8 mouse cellular contexts compared by ENCODE assay signal in the genomic region with DNA sequence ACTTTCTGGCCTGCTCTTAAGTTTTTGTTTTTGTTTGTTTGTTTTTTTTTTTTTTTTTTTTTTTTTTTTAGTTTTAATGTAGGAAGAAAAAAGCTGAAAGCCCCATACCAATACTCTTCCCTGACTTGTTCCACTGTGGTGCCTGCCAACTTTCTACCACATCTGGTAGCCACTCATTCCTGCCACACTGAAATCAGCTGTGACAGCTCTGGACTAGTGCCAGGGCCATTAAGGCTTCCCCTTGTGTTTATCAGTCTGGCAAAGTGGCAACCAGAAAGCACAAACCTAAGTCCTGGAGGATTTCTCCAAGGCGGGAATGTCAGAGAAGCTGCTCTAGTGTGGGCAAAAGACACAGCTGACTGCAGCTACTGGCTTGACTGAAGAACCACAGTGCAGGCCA. TPM values are rescaled to one million over a fixed set of nuclear protein-coding genes. Genes with fewer than 3 reads are reported as not detected.
A peak's percentile ranks its signal among the peaks of the same experiment; 100 is the strongest.
DNase-seq lines count a peak whose midpoint lies in the region; ATAC-seq and TF ChIP-seq lines count a peak whose summit lies in the region.
"Had no signal": no experiment of that assay in that cellular context is flagged by ENCODE, and none has a peak within 500 bp of the region (broad histone marks: within the 10 kb centered on the region; RNA-seq: fewer than 3 reads in every experiment).

No protein-coding gene starts in this region.

- peak; percentile 47 for DNase-seq in hindbrain, embryonic 14.5 days (ENCODE audit: low spot score)
- DNase-seq in urinary bladder, adult 18-20 months (ENCODE audit: low spot score in 2 of 2) = no peak
- DNase-seq: cerebellum, adult 11-12 months had no signal

- no peak for TF ChIP-seq CTCF in embryonic fibroblast, embryonic 13.5 days (IDR thresholded peaks at IDR 0.05; ENCODE audit: borderline replicate concordance, insufficient read depth, low read length)

- no peak for TF ChIP-seq POLR2A in embryonic fibroblast, embryonic 13.5 days (IDR thresholded peaks at IDR 0.05; ENCODE audit: low read depth, low read length)

- H3K9ac ChIP-seq in hindbrain, embryonic 14.5 days = no peak overlapping the region
- no peak overlapping the region for H3K9ac ChIP-seq in hindbrain, embryonic 12.5 days
- no peak overlapping the region for H3K9ac ChIP-seq in neural tube, embryonic 14.5 days (replicated peaks; ENCODE audit: low read depth, low read length)
- H3K9ac ChIP-seq in neural tube, embryonic 15.5 days (replicated peaks) = no peak overlapping the region

- no peaks in the 10 kb centered on the region; the same call in 1 of the 2 replicates for H3K4me1 ChIP-seq in hindbrain, embryonic 14.5 days (replicated peaks; ENCODE audit: control insufficient read depth, insufficient read depth, low read length)
- H3K4me1 ChIP-seq in hindbrain, embryonic 12.5 days = no peaks in the 10 kb centered on the region
- peaks cover 5% of the 10 kb centered on the region; the same call in 1 of the 2 replicates for H3K4me1 ChIP-seq in neural tube, embryonic 14.5 days (ENCODE audit: control insufficient read depth, insufficient read depth, low read length)
- peaks cover 6% of the 10 kb centered on the region; the same call in 1 of the 2 replicates for H3K4me1 ChIP-seq in neural tube, embryonic 15.5 days
- peaks cover 11% of the 10 kb centered on the region for H3K4me1 ChIP-seq in embryonic fibroblast, embryonic 13.5 days (ENCODE audit: control insufficient read depth, insufficient read depth, low read length)

- ATAC-seq in hindbrain, embryonic 14.5 days (ENCODE audit: low FRiP score) = no peak
- ATAC-seq in hindbrain, embryonic 12.5 days (ENCODE audit: low FRiP score) = no peak
- peak; percentile 65; the same call in 1 of the 2 replicates for ATAC-seq in neural tube, embryonic 14.5 days (ENCODE audit: low read depth)
- ATAC-seq in neural tube, embryonic 15.5 days (ENCODE audit: low FRiP score) = no peak
- ATAC-seq in megakaryocyte-erythroid progenitor cell, adult 5-6 weeks (replicated peaks; ENCODE audit: low FRiP score, low TSS enrichment, poor library complexity, severe bottlenecking) = peak; percentile 22; the same call in 1 of the 2 replicates

- no peak overlapping the region for H3K4me2 ChIP-seq in hindbrain, embryonic 14.5 days (replicated peaks)
- no peak overlapping the region for H3K4me2 ChIP-seq in hindbrain, embryonic 12.5 days (replicated peaks)
- no peak overlapping the region for H3K4me2 ChIP-seq in neural tube, embryonic 14.5 days (ENCODE audit: low read depth, low read length)
- no peak overlapping the region for H3K4me2 ChIP-seq in neural tube, embryonic 15.5 days

- no peaks in the 10 kb centered on the region for H3K9me3 ChIP-seq in hindbrain, embryonic 14.5 days (ENCODE audit: control insufficient read depth, low read length)
- H3K9me3 ChIP-seq in hindbrain, embryonic 12.5 days (replicated peaks) = no peaks in the 10 kb centered on the region
- H3K9me3 ChIP-seq in neural tube, embryonic 14.5 days (ENCODE audit: control insufficient read depth, low read length) = no peaks in the 10 kb centered on the region
- no peaks in the 10 kb centered on the region for H3K9me3 ChIP-seq in neural tube, embryonic 15.5 days (replicated peaks)

- no peaks in the 10 kb centered on the region for H3K27me3 ChIP-seq in hindbrain, embryonic 14.5 days (ENCODE audit: control insufficient read depth, insufficient read depth, low read length)
- no peaks in the 10 kb centered on the region for H3K27me3 ChIP-seq in hindbrain, embryonic 12.5 days
- H3K27me3 ChIP-seq in neural tube, embryonic 14.5 days (ENCODE audit: control insufficient read depth, insufficient read depth, low read length) = no peaks in the 10 kb centered on the region
- no peaks in the 10 kb centered on the region for H3K27me3 ChIP-seq in neural tube, embryonic 15.5 days (replicated peaks)

- peaks cover 95% of the 10 kb centered on the region for H3K36me3 ChIP-seq in hindbrain, embryonic 14.5 days (replicated peaks; ENCODE audit: control insufficient read depth, insufficient read depth)
- H3K36me3 ChIP-seq in hindbrain, embryonic 12.5 days = peaks cover 83% of the 10 kb centered on the region
- peaks cover 65% of the 10 kb centered on the region for H3K36me3 ChIP-seq in neural tube, embryonic 14.5 days (ENCODE audit: control insufficient read depth, insufficient read depth, low read length)
- peaks cover 70% of the 10 kb centered on the region for H3K36me3 ChIP-seq in neural tube, embryonic 15.5 days

- H3K27ac ChIP-seq in hindbrain, embryonic 14.5 days = no peak overlapping the region
- H3K27ac ChIP-seq in hindbrain, embryonic 12.5 days = no peak overlapping the region
- H3K27ac ChIP-seq in neural tube, embryonic 14.5 days (ENCODE audit: low read depth, low read length) = peak overlapping the region; percentile 44; the same call in 1 of the 2 replicates
- no peak overlapping the region for H3K27ac ChIP-seq in neural tube, embryonic 15.5 days (replicated peaks)
- H3K27ac ChIP-seq in embryonic fibroblast, embryonic 13.5 days (ENCODE audit: insufficient read depth, low read length) = peak overlapping the region; percentile 27; the same call in 1 of the 2 replicates

- H3K4me3 ChIP-seq in hindbrain, embryonic 14.5 days (replicated peaks; ENCODE audit: low read length) = no peak overlapping the region
- no peak overlapping the region for H3K4me3 ChIP-seq in hindbrain, embryonic 12.5 days
- no peak overlapping the region for H3K4me3 ChIP-seq in neural tube, embryonic 14.5 days (ENCODE audit: low read depth, low read length)
- H3K4me3 ChIP-seq in neural tube, embryonic 15.5 days (replicated peaks) = no peak overlapping the region
- H3K4me3 ChIP-seq in embryonic fibroblast, embryonic 13.5 days (ENCODE audit: insufficient read depth, low read length) = no peak overlapping the region

- 52% methylated on average over 1 of the region's 1 CpGs for WGBS in hindbrain, embryonic 14.5 days
- 85% methylated on average over 1 of the region's 1 CpGs for WGBS in hindbrain, embryonic 12.5 days
- 38% methylated on average over 1 of the region's 1 CpGs for WGBS in neural tube, embryonic 14.5 days
- 44% methylated on average over 1 of the region's 1 CpGs for WGBS in neural tube, embryonic 15.5 days

RNA-seq across cellular contexts. Expression of a gene that starts 55.9 kb away (rescaled TPM):
- 14.1 and 16.6 TPM in 2 replicates for polyA plus RNA-seq in hindbrain, embryonic 14.5 days (2014; fragmentation: Nextera tagmentation; extraction: Ambion mirVana)
- 21.5 and 21.6 TPM in 2 replicates for polyA plus RNA-seq in hindbrain, embryonic 12.5 days (2016; fragmentation: Nextera tagmentation; extraction: Ambion mirVana)
- polyA plus RNA-seq in neural tube, embryonic 14.5 days (2014; fragmentation: Nextera tagmentation; extraction: Ambion mirVana) = 14.1 and 18.6 TPM in 2 replicates
- 21.8 and 27.4 TPM in 2 replicates for polyA plus RNA-seq in neural tube, embryonic 15.5 days (2015; fragmentation: Nextera tagmentation; extraction: Ambion mirVana)
- polyA plus RNA-seq in embryonic fibroblast, embryonic 13.5 days (2011; ENCODE audit: insufficient read length, low read depth, missing spikeins) = 15.7 and 20.4 TPM in 2 replicates
- 52.5 and 68.5 TPM in 2 replicates for total RNA-seq in megakaryocyte-erythroid progenitor cell, adult 5-6 weeks (2014; fragmentation: Nextera tagmentation)
- 26.0 and 39.8 TPM in 2 replicates for total RNA-seq in megakaryocyte-erythroid progenitor cell, adult 5-6 weeks (2017)

Comparison
In these comparisons a context has a peak if more than half of its experiments do, and no peak if none do; other contexts are left out.
1. ATAC-seq: peak in neural tube, embryonic 14.5 days (single experiment) and megakaryocyte-erythroid progenitor cell, adult 5-6 weeks (single experiment); none in hindbrain, embryonic 14.5 days (single experiment), hindbrain, embryonic 12.5 days (single experiment) and neural tube, embryonic 15.5 days (single experiment).
2. H3K27ac ChIP-seq: peak in neural tube, embryonic 14.5 days (single experiment) and embryonic fibroblast, embryonic 13.5 days (single experiment); none in hindbrain, embryonic 14.5 days (single experiment), hindbrain, embryonic 12.5 days (single experiment) and neural tube, embryonic 15.5 days (single experiment).